Mouse (Mus musculus) forebrain, embryonic 16.5 days (tissue): ENCODE measurements around the gene Sspn. TPM values are rescaled to one million over a fixed set of nuclear protein-coding genes. Genes with fewer than 3 reads are reported as not detected.

ENCODE experiments used
- ATAC-seq: fragments of 200-750 bp; cut with Nextera tagmentation; 2 replicates; pipeline ENCODE4 v1.8.0; 2017; ENCODE audit warnings: mild to moderate bottlenecking, moderate library complexity
- H3K27ac ChIP-seq: fragments of 300-500 bp; sonication (generic); 2 replicates; pipeline ENCODE4 v1.5.1; 2014; ENCODE audit warnings: low read length, control low read depth
- H3K27me3 ChIP-seq: fragments of 300-500 bp; sonication (generic); replicated peaks from 2 replicates; pipeline ENCODE4 v1.6.1; 2014; ENCODE audit warnings: low read length; ENCODE audit not compliant: control insufficient read depth, insufficient read depth
- H3K36me3 ChIP-seq: fragments of 300-500 bp; sonication (generic); 2 replicates; pipeline ENCODE4 v1.6.1; 2014; ENCODE audit not compliant: control insufficient read depth, insufficient read depth
- H3K4me1 ChIP-seq: fragments of 300-500 bp; sonication (generic); replicated peaks from 2 replicates; pipeline ENCODE4 v1.6.1; 2014; ENCODE audit warnings: low read length; ENCODE audit not compliant: control insufficient read depth, insufficient read depth
- H3K4me2 ChIP-seq: fragments of 300-500 bp; sonication (generic); 2 replicates; pipeline ENCODE4 v1.6.1; 2014; ENCODE audit warnings: mild to moderate bottlenecking, low read length, control low read depth
- H3K4me3 ChIP-seq: fragments of 300-500 bp; sonication (generic); replicated peaks from 2 replicates; pipeline ENCODE4 v1.5.1; 2014; ENCODE audit warnings: mild to moderate bottlenecking, low read length, control low read depth
- H3K9ac ChIP-seq: fragments of 300-500 bp; sonication (generic); replicated peaks from 2 replicates; pipeline ENCODE4 v1.6.1; 2014; ENCODE audit warnings: low read depth, low read length, control low read depth
- H3K9me3 ChIP-seq: fragments of 300-500 bp; sonication (generic); 2 replicates; pipeline ENCODE4 v1.6.1; 2016; ENCODE audit warnings: low read length; ENCODE audit not compliant: control insufficient read depth
- WGBS: fragments of 180-500 bp; shearing (Covaris S2); extraction: QIAGEN DNeasy Blood & Tissue Kit; methylation state at CpG from one replicate; pipeline ENCODE4 v1.1.7; 2014; 5-methylcytosine and 5-hydroxymethylcytosine counted together
- polyA plus RNA-seq: library from polyadenylated mRNA; unstranded; fragments of >200 nt; fragmentation: Nextera tagmentation; extraction: Ambion mirVana; gene quantifications from 2 replicates; pipeline ENCODE4 v1.2.1, GENCODE M21; 2015

Gene Sspn
- polyA plus RNA-seq: 2.9 and 3.3 TPM in 2 replicates

GRCm38 (mm10) chr6:145931341-145931740 lies at the start of gene Sspn:
Gene Sspn, plus strand, starts transcription at chr6:145931641.
- no peaks in the 10 kb centered on the region for H3K36me3 ChIP-seq

GRCm38 (mm10) chr6:145883010-145883409 lies 48.4 kb upstream of the Sspn start:
- Histone ChIP-seq H3K4me2 (no peak overlapping the region), H3K27ac (no peak overlapping the region), H3K4me1 (no peaks in the 10 kb centered on the region), H3K9ac (no peak overlapping the region), H3K36me3 (no peaks in the 10 kb centered on the region), H3K27me3 (no peaks in the 10 kb centered on the region), H3K4me3 (no peak overlapping the region), H3K9me3 (no peaks in the 10 kb centered on the region)
- 94% methylated on average over 1 of the region's 1 CpGs for WGBS
- no peak for ATAC-seq

More at GRCm38 (mm10) chr6:145931341-145931740, at the start of gene Sspn:
- Histone ChIP-seq H3K4me2 (no peak within 1 kb of the TSS), H3K27me3 (no peaks in the 10 kb centered on the region), H3K27ac (no peak within 1 kb of the TSS), H3K4me1 (peaks cover 11% of the 10 kb centered on the region), H3K9ac (no peak within 1 kb of the TSS), H3K4me3 (no peak within 1 kb of the TSS), H3K9me3 (no peaks in the 10 kb centered on the region)
- no peak for ATAC-seq
- 68% methylated on average over 3 of the region's 3 CpGs for WGBS

DNA sequence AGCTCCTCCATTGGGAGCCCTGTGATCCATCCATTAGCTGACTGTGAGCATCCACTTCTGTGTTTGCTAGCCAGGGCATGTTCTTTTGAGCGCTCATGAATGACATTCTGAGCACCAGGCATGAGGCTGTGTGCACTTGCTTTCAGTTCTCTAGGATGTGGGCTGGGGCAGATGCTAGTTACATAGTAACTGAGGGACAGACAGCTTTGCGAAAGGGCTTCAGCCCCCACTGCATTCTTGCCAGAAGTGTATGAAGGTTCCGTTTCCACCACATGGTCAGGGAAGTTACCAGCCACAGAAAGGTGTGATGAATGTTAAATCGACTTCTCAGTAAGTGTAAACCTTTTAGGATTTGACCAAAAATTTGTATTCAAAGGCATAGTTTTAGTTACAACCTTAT lies 47.8 kb upstream of the Sspn start:
- no peak overlapping the region for H3K4me3 ChIP-seq
- no peak overlapping the region for H3K4me2 ChIP-seq
- H3K9ac ChIP-seq: no peak overlapping the region
- H3K4me1 ChIP-seq: no peaks in the 10 kb centered on the region
- no peaks in the 10 kb centered on the region for H3K27me3 ChIP-seq
- no peaks in the 10 kb centered on the region for H3K36me3 ChIP-seq
- no peak for ATAC-seq
- no peaks in the 10 kb centered on the region for H3K9me3 ChIP-seq
- 92% methylated on average over 4 of the region's 4 CpGs for WGBS
- no peak overlapping the region for H3K27ac ChIP-seq

GRCm38 (mm10) chr6:145885069-145885468 lies 46.4 kb upstream of the Sspn start:
- no peak overlapping the region for H3K4me2 ChIP-seq
- H3K4me3 ChIP-seq: no peak overlapping the region
- no peak overlapping the region for H3K9ac ChIP-seq
- WGBS: 84% methylated on average over 4 of the region's 4 CpGs
- H3K9me3 ChIP-seq: no peaks in the 10 kb centered on the region
- H3K27me3 ChIP-seq: no peaks in the 10 kb centered on the region
- no peak overlapping the region for H3K27ac ChIP-seq
- no peaks in the 10 kb centered on the region for H3K36me3 ChIP-seq
- ATAC-seq: no peak
- H3K4me1 ChIP-seq: no peaks in the 10 kb centered on the region

- H3K4me1 ChIP-seq: no peaks in the 10 kb centered on the region
- H3K27ac ChIP-seq: no peak overlapping the region
- H3K9me3 ChIP-seq: no peaks in the 10 kb centered on the region
- H3K4me2 ChIP-seq: no peak overlapping the region
- H3K36me3 ChIP-seq: no peaks in the 10 kb centered on the region
- no peak overlapping the region for H3K9ac ChIP-seq
- no peak for ATAC-seq
- H3K4me3 ChIP-seq: no peak overlapping the region
- H3K27me3 ChIP-seq: no peaks in the 10 kb centered on the region
- 65% methylated on average over 8 of the region's 8 CpGs for WGBS
These were observed 45.2 kb upstream of the Sspn start for GRCm38 (mm10) chr6:145886277-145886676.

- Histone ChIP-seq H3K9ac (no peak overlapping the region), H3K4me2 (no peak overlapping the region), H3K36me3 (no peaks in the 10 kb centered on the region), H3K9me3 (no peaks in the 10 kb centered on the region), H3K4me3 (no peak overlapping the region), H3K27me3 (no peaks in the 10 kb centered on the region), H3K4me1 (no peaks in the 10 kb centered on the region), H3K27ac (no peak overlapping the region)
- ATAC-seq: no peak
- 69% methylated on average over 6 of the region's 6 CpGs for WGBS
These were observed 43.7 kb upstream of the Sspn start for GRCm38 (mm10) chr6:145887719-145888118.

DNA sequence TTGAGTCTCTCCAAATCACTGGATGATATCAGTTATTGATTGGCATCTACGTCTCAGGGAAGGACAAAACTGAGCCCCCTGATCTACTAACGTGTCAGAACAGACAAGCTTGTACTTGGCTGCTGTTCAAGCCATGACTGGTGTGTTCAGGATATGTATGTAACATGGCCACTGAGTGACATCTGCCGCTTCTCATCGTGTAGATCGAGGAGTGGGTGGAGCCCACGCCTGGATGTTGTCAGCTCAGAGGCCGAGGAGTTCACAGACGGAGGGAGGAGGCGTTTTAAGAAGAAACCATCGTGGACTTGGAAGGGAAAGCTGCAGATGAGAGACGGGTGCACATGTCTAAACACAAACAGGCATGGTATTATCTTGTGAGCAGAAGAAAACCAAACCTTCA lies 39.5 kb upstream of the Sspn start:
- ATAC-seq: no peak
- Histone ChIP-seq H3K27me3 (no peaks in the 10 kb centered on the region), H3K27ac (no peak overlapping the region), H3K9ac (no peak overlapping the region), H3K9me3 (no peaks in the 10 kb centered on the region), H3K36me3 (no peaks in the 10 kb centered on the region), H3K4me1 (no peaks in the 10 kb centered on the region), H3K4me2 (no peak overlapping the region), H3K4me3 (no peak overlapping the region)
- WGBS: 86% methylated on average over 11 of the region's 11 CpGs

- no peak overlapping the region for H3K27ac ChIP-seq
- no peak overlapping the region for H3K9ac ChIP-seq
- 93% methylated on average over 20 of the region's 20 CpGs for WGBS
- no peaks in the 10 kb centered on the region for H3K27me3 ChIP-seq
- no peak overlapping the region for H3K4me2 ChIP-seq
- no peak overlapping the region for H3K4me3 ChIP-seq
- H3K4me1 ChIP-seq: no peaks in the 10 kb centered on the region
- no peaks in the 10 kb centered on the region for H3K36me3 ChIP-seq
- no peak for ATAC-seq
- no peaks in the 10 kb centered on the region for H3K9me3 ChIP-seq
These were observed 38.8 kb upstream of the Sspn start for GRCm38 (mm10) chr6:145892381-145893265.

- Histone ChIP-seq H3K4me1 (no peaks in the 10 kb centered on the region), H3K27me3 (no peaks in the 10 kb centered on the region), H3K4me3 (no peak overlapping the region), H3K36me3 (no peaks in the 10 kb centered on the region), H3K4me2 (no peak overlapping the region), H3K27ac (no peak overlapping the region), H3K9me3 (no peaks in the 10 kb centered on the region), H3K9ac (no peak overlapping the region)
- no peak for ATAC-seq
- 82% methylated on average over 13 of the region's 13 CpGs for WGBS
These were observed 37.9 kb upstream of the Sspn start for GRCm38 (mm10) chr6:145893366-145894021.
